Mouse (Mus musculus): ENCODE measurements around the gene Lgals8. TPM values are rescaled to one million over a fixed set of nuclear protein-coding genes. Genes with fewer than 3 reads are reported as not detected.
"Not testable (repeated sequence)": the region's sequence is repeated elsewhere in the genome, so short reads cannot be mapped to it uniquely, and the experiment has no call there.

Lgals8 gene
- total RNA-seq, 2 experiments from 2014 or later = 35.1 to 37.2 TPM

- TF ChIP-seq CTCF (conservative IDR thresholded peaks at IDR 0.05) = no peak
- DNase-seq (ENCODE audit: low spot score in 2 of 2) = no peak
- no peak overlapping the region for H3K27ac ChIP-seq
- no peak overlapping the region for H3K4me3 ChIP-seq
Measured at GRCm38 (mm10) chr13:12479802-12480201, 15.1 kb upstream of the Lgals8 start.

- no peak for DNase-seq (ENCODE audit: low spot score in 2 of 2)
- no peak for TF ChIP-seq CTCF (conservative IDR thresholded peaks at IDR 0.05)
- H3K27ac ChIP-seq = no peak overlapping the region
- H3K4me3 ChIP-seq = no peak overlapping the region
Measured at GRCm38 (mm10) chr13:12478301-12478700, 13.6 kb upstream of the Lgals8 start.

GRCm38 (mm10) chr13:12476886-12477285 lies 12.1 kb upstream of the Lgals8 start:
- no peak for TF ChIP-seq CTCF (conservative IDR thresholded peaks at IDR 0.05)
- H3K27ac ChIP-seq = no peak overlapping the region
- no peak for DNase-seq (ENCODE audit: low spot score in 2 of 2)
- H3K4me3 ChIP-seq = no peak overlapping the region

GRCm38 (mm10) chr13:12475239-12475638 lies 10.5 kb upstream of the Lgals8 start:
- Histone ChIP-seq H3K27ac (no peak overlapping the region), H3K4me3 (no peak overlapping the region)
- no peak for DNase-seq (ENCODE audit: low spot score in 2 of 2)
- no peak for TF ChIP-seq CTCF (conservative IDR thresholded peaks at IDR 0.05)

- no peak overlapping the region for H3K4me3 ChIP-seq
- DNase-seq (ENCODE audit: low spot score in 2 of 2) = peak; percentile 78 to 87
- H3K27ac ChIP-seq = no peak overlapping the region
- peak; percentile 99 for TF ChIP-seq CTCF (conservative IDR thresholded peaks at IDR 0.05)
Measured at GRCm38 (mm10) chr13:12473724-12474378, 9.1 kb upstream of the Lgals8 start.

GRCm38 (mm10) chr13:12468488-12468887 lies 3.7 kb upstream of the Lgals8 start:
- Histone ChIP-seq H3K27ac (no peak overlapping the region), H3K4me3 (no peak overlapping the region)
- TF ChIP-seq CTCF (conservative IDR thresholded peaks at IDR 0.05) = no peak
- no peak for DNase-seq (ENCODE audit: low spot score in 2 of 2)

- not testable (repeated sequence) for H3K4me3 ChIP-seq; DNase-seq (ENCODE audit: low spot score in 2 of 2); H3K27ac ChIP-seq
Measured at GRCm38 (mm10) chr13:12464159-12464558, 585 bp downstream of the Lgals8 start.

GRCm38 (mm10) chr13:12462623-12463022 lies 2.1 kb downstream of the Lgals8 start:
- no peak for TF ChIP-seq CTCF (conservative IDR thresholded peaks at IDR 0.05)
- DNase-seq (ENCODE audit: low spot score in 2 of 2) = no peak
- Histone ChIP-seq H3K27ac (no peak overlapping the region), H3K4me3 (no peak overlapping the region)

GRCm38 (mm10) chr13:12461730-12462119 lies 3.0 kb downstream of the Lgals8 start:
- Histone ChIP-seq H3K27ac (peak overlapping the region; percentile 93), H3K4me3 (peak overlapping the region; percentile 71)
- TF ChIP-seq CTCF (conservative IDR thresholded peaks at IDR 0.05) = no peak
- no peak for DNase-seq (ENCODE audit: low spot score in 2 of 2)

- peak; percentile 86 to 88 for DNase-seq (ENCODE audit: low spot score in 2 of 2)
- H3K27ac ChIP-seq = peak overlapping the region; percentile 93
- no peak for TF ChIP-seq CTCF (conservative IDR thresholded peaks at IDR 0.05)
- peak overlapping the region; percentile 71 for H3K4me3 ChIP-seq
Measured at GRCm38 (mm10) chr13:12460881-12461729, 3.6 kb downstream of the Lgals8 start.

- Histone ChIP-seq H3K4me3 (peak overlapping the region; percentile 71), H3K27ac (peak overlapping the region; percentile 93)
- DNase-seq (ENCODE audit: low spot score in 2 of 2) = peak; percentile 54 to 77
- TF ChIP-seq CTCF (conservative IDR thresholded peaks at IDR 0.05) = peak; percentile 48
Measured at GRCm38 (mm10) chr13:12460443-12460842, 4.3 kb downstream of the Lgals8 start.

- no peak for TF ChIP-seq CTCF (conservative IDR thresholded peaks at IDR 0.05)
- Histone ChIP-seq H3K4me3 (no peak overlapping the region), H3K27ac (no peak overlapping the region)
- no peak for DNase-seq (ENCODE audit: low spot score in 2 of 2)
Measured at GRCm38 (mm10) chr13:12456711-12457110, 8.0 kb downstream of the Lgals8 start.

- H3K4me3 ChIP-seq = no peak overlapping the region
- H3K27ac ChIP-seq = no peak overlapping the region
- no peak for TF ChIP-seq CTCF (conservative IDR thresholded peaks at IDR 0.05)
- DNase-seq (ENCODE audit: low spot score in 2 of 2) = no peak
Measured at GRCm38 (mm10) chr13:12454686-12455390, 9.9 kb downstream of the Lgals8 start.

Data from layer of hippocampus, adult 2 months (tissue).